Mouse (Mus musculus): ENCODE data around the gene Pld2. TPM values are rescaled to one million over a fixed set of nuclear protein-coding genes. Genes with fewer than 3 reads are reported as not detected.

Pld2 gene
- polyA plus RNA-seq, 2 experiments, result 1.3 to 1.9 TPM

- H3K9me3 ChIP-seq (ENCODE audit: control insufficient read depth, low read length), result no peaks in the 10 kb centered on the region
- no peak overlapping the region for H3K9ac ChIP-seq (replicated peaks)
- DNase-seq (ENCODE audit: low read depth in 3 of 3, low spot score in 3 of 3) (peak in 1 of 3 experiments; percentile 49), ATAC-seq (ENCODE audit: insufficient read depth) (no peak)
- H3K27ac ChIP-seq, result no peak overlapping the region
- peak; percentile 73 for TF ChIP-seq CTCF (IDR thresholded peaks at IDR 0.05; ENCODE audit: low read depth)
- TF ChIP-seq EP300 (IDR thresholded peaks at IDR 0.05; ENCODE audit: low read depth), result no peak
- peaks cover 3% of the 10 kb centered on the region; the same call in 1 of the 2 replicates for H3K27me3 ChIP-seq (ENCODE audit: control insufficient read depth, insufficient read depth, low read length)
- H3K4me3 ChIP-seq (ENCODE audit: insufficient read depth in 1 of 2, low read depth in 2 of 2, low read length in 2 of 2), result no peak overlapping the region
- WGBS (ENCODE audit: insufficient replicate concordance), result 19% methylated on average over 4 of the region's 4 CpGs
- H3K4me1 ChIP-seq (replicated peaks; ENCODE audit: control insufficient read depth in 2 of 2, insufficient read depth in 2 of 2, low read length in 1 of 2), result peaks cover 4 to 12% of the 10 kb centered on the region in 2 experiments
- H3K36me3 ChIP-seq (replicated peaks; ENCODE audit: control insufficient read depth, insufficient read depth, low read depth), result no peaks in the 10 kb centered on the region
- no peak overlapping the region for H3K4me2 ChIP-seq (ENCODE audit: low read depth)
These were observed 33.5 kb upstream of the Pld2 start for GRCm38 (mm10) chr11:70506385-70506784.

DNA sequence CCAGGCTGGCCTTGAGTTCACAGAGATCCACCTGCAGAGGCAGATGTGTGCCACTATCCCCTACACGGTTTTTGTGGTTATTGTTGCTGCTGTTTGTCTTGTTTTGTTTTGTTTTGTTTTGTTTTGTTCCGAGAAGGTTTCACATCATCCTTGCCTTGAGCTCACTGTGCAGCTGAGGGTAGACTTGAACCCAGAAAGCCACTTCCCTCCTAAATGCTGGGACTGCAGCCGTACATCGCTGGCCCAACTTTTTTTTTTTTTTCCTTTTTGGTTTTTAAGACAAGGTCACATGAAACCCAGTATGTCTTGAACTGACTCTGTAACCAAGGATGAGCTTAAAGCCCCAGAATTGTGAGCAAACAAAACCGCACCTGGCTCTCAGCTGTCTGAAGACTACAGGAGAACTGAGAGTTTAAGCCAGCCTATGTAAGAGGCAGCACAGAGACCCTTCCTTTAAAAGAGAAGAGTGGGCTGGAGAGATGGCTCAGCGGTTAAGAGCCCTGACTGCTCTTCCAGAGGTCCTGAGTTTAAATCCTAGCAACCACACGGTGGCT is 32.8 kb upstream of the Pld2 start:
- Histone ChIP-seq H3K27me3 (ENCODE audit: control insufficient read depth, insufficient read depth, low read length) (peaks cover 3% of the 10 kb centered on the region; the same call in 1 of the 2 replicates), H3K4me2 (ENCODE audit: low read depth) (no peak overlapping the region), H3K27ac (no peak overlapping the region), H3K9ac (replicated peaks) (no peak overlapping the region), H3K36me3 (replicated peaks; ENCODE audit: control insufficient read depth, insufficient read depth, low read depth) (no peaks in the 10 kb centered on the region), H3K4me3 (ENCODE audit: insufficient read depth in 1 of 2, low read depth in 2 of 2, low read length in 2 of 2) (no peak overlapping the region), H3K9me3 (ENCODE audit: control insufficient read depth, low read length) (no peaks in the 10 kb centered on the region), H3K4me1 (replicated peaks; ENCODE audit: control insufficient read depth in 2 of 2, insufficient read depth in 2 of 2, low read length in 1 of 2) (peaks cover 4 to 10% of the 10 kb centered on the region in 2 experiments)
- TF ChIP-seq EP300 (IDR thresholded peaks at IDR 0.05; ENCODE audit: low read depth), result no peak
- ATAC-seq (ENCODE audit: insufficient read depth), result no peak
- WGBS (ENCODE audit: insufficient replicate concordance), result 53% methylated on average over 7 of the region's 7 CpGs
- no peak for DNase-seq (ENCODE audit: low read depth in 3 of 3, low spot score in 3 of 3)

DNA sequence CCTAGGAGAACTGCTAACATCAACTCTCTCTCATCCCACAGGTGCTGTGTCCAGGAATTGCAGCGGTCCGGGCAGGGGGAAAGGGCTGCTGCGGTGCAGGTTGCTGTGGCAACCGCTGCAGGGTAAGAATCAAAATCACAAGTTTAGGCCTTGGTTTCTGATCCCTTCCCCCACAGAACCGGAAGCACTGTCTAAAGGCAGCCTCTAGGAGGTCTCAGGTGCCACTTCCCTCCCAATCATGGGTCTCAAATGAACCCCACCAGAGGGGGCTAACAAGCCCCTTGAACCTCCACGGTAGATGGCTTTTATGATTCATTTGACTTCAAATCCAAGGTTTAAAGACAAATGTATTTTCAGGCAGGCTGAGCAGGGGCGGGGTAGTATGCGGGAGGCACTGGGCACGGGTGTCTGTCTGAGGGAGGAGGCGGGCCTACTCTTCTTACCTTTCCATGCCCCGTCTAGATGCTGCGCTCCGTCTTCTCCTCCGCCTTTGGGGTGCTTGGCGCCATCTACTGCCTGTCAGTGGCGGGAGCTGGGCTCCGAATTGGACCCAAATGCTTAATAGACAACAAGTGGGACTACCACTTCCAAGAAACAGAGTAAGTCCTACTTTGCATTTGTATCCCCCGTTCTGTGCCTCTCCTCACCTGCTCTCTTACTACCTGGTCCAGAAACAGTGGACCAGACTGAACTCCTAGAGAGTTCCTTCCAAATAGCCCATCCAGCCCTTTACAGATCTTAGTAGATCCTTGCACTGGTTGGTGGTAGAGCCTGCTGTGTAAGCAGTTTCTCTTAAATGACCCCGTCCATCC is 29.9 kb upstream of the Pld2 start:
- no peak overlapping the region for H3K4me3 ChIP-seq (ENCODE audit: insufficient read depth in 1 of 2, low read depth in 2 of 2, low read length in 2 of 2)
- no peak overlapping the region for H3K4me2 ChIP-seq (ENCODE audit: low read depth)
- H3K27ac ChIP-seq, result no peak overlapping the region
- DNase-seq (ENCODE audit: low read depth in 3 of 3, low spot score in 3 of 3) (no peak), ATAC-seq (ENCODE audit: insufficient read depth) (no peak)
- peaks cover 3% of the 10 kb centered on the region; the same call in 1 of the 2 replicates for H3K27me3 ChIP-seq (ENCODE audit: control insufficient read depth, insufficient read depth, low read length)
- no peak overlapping the region for H3K9ac ChIP-seq (replicated peaks)
- TF ChIP-seq CTCF (IDR thresholded peaks at IDR 0.05; ENCODE audit: low read depth) (peak; percentile 69), EP300 (IDR thresholded peaks at IDR 0.05; ENCODE audit: low read depth) (no peak)
- 10% methylated on average over 19 of the region's 19 CpGs for WGBS (ENCODE audit: insufficient replicate concordance)
- H3K36me3 ChIP-seq (replicated peaks; ENCODE audit: control insufficient read depth, insufficient read depth, low read depth), result no peaks in the 10 kb centered on the region
- peaks cover 4 to 7% of the 10 kb centered on the region in 2 experiments for H3K4me1 ChIP-seq (replicated peaks; ENCODE audit: control insufficient read depth in 2 of 2, insufficient read depth in 2 of 2, low read length in 1 of 2)
- no peaks in the 10 kb centered on the region for H3K9me3 ChIP-seq (ENCODE audit: control insufficient read depth, low read length)

GRCm38 (mm10) chr11:70511242-70511641 is 28.6 kb upstream of the Pld2 start:
- Histone ChIP-seq H3K4me3 (ENCODE audit: insufficient read depth in 1 of 2, low read depth in 2 of 2, low read length in 2 of 2) (no peak overlapping the region), H3K27me3 (ENCODE audit: control insufficient read depth, insufficient read depth, low read length) (peaks cover 3% of the 10 kb centered on the region; the same call in 1 of the 2 replicates), H3K4me2 (ENCODE audit: low read depth) (no peak overlapping the region), H3K9ac (replicated peaks) (no peak overlapping the region), H3K4me1 (replicated peaks; ENCODE audit: control insufficient read depth in 2 of 2, insufficient read depth in 2 of 2, low read length in 1 of 2) (peaks cover 0 to 3% of the 10 kb centered on the region in 2 experiments; a peak in 2 of 4 replicates), H3K27ac (no peak overlapping the region), H3K36me3 (replicated peaks; ENCODE audit: control insufficient read depth, insufficient read depth, low read depth) (no peaks in the 10 kb centered on the region), H3K9me3 (ENCODE audit: control insufficient read depth, low read length) (no peaks in the 10 kb centered on the region)
- 42% methylated on average over 2 of the region's 2 CpGs for WGBS (ENCODE audit: insufficient replicate concordance)
- TF ChIP-seq EP300 (IDR thresholded peaks at IDR 0.05; ENCODE audit: low read depth) (no peak), CTCF (IDR thresholded peaks at IDR 0.05; ENCODE audit: low read depth) (no peak)
- DNase-seq (ENCODE audit: low read depth in 3 of 3, low spot score in 3 of 3) (no peak), ATAC-seq (ENCODE audit: insufficient read depth) (no peak)

GRCm38 (mm10) chr11:70511825-70512224 is 28.0 kb upstream of the Pld2 start:
- Histone ChIP-seq H3K4me3 (ENCODE audit: insufficient read depth in 1 of 2, low read depth in 2 of 2, low read length in 2 of 2) (no peak overlapping the region), H3K4me1 (replicated peaks; ENCODE audit: control insufficient read depth in 2 of 2, insufficient read depth in 2 of 2, low read length in 1 of 2) (peaks cover 0 to 2% of the 10 kb centered on the region in 2 experiments; a peak in 1 of 4 replicates), H3K9me3 (ENCODE audit: control insufficient read depth, low read length) (no peaks in the 10 kb centered on the region), H3K27ac (no peak overlapping the region), H3K4me2 (ENCODE audit: low read depth) (no peak overlapping the region), H3K9ac (replicated peaks) (no peak overlapping the region), H3K27me3 (ENCODE audit: control insufficient read depth, insufficient read depth, low read length) (peaks cover 3% of the 10 kb centered on the region; the same call in 1 of the 2 replicates), H3K36me3 (replicated peaks; ENCODE audit: control insufficient read depth, insufficient read depth, low read depth) (no peaks in the 10 kb centered on the region)
- no peak for ATAC-seq (ENCODE audit: insufficient read depth)
- TF ChIP-seq EP300 (IDR thresholded peaks at IDR 0.05; ENCODE audit: low read depth) (no peak), CTCF (IDR thresholded peaks at IDR 0.05; ENCODE audit: low read depth) (no peak)
- WGBS (ENCODE audit: insufficient replicate concordance), result 67% methylated on average over 7 of the region's 7 CpGs
- no peak for DNase-seq (ENCODE audit: low read depth in 3 of 3, low spot score in 3 of 3)

Data from liver, embryonic 14.5 days (tissue).